ENCODE assay signal across 21 mouse cellular contexts in the genomic region with DNA sequence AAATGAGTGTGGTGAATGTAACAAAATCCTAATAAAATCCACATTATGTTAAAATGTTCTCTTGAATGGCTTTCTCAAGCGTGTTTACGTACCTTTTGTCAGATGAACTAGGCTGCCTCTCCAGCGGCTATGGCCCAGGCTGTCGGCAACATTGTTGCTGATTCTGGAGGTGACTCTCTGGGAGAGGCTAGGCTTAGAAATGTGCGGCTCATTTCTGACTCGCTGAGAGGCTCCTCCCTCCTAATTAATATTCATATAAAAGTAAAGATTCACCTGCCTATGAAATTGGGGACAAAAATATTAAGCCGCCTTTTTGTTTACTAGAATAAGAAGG.
DNase-seq lines count a peak whose midpoint lies in the region; ATAC-seq lines count a peak whose summit lies in the region.
"Had no signal": no experiment of that assay in that cellular context is flagged by ENCODE, and none has a peak within 500 bp of the region (broad histone marks: within the 10 kb centered on the region; RNA-seq: fewer than 3 reads in every experiment).

No protein-coding gene starts in this region.

- H3K4me3 ChIP-seq in heart, embryonic 12.5 days = no peak overlapping the region
- no peak overlapping the region for H3K4me3 ChIP-seq in hindbrain, embryonic 16.5 days (ENCODE audit: low read length)
- no peak overlapping the region for H3K4me3 ChIP-seq in hindbrain, embryonic 10.5 days
- H3K4me3 ChIP-seq in neural tube, embryonic 14.5 days (ENCODE audit: low read depth, low read length) = no peak overlapping the region
- H3K4me3 ChIP-seq: embryonic facial prominence, embryonic 12.5 days; embryonic facial prominence, embryonic 15.5 days; forebrain, embryonic 15.5 days; heart, embryonic 15.5 days had no signal

- DNase-seq in heart, adult 11 months = peak; percentile 31
- no peak for DNase-seq in hindbrain, embryonic 10.5 days (ENCODE audit: low spot score)
- no peak for DNase-seq in neural tube, embryonic 10.5 days (ENCODE audit: extremely low spot score, low spot score)
- DNase-seq in embryo, embryonic 9.5 days (ENCODE audit: extremely low spot score) = no peak
- DNase-seq: adrenal gland, postnatal 10 days; cerebellum, adult 18-20 months; cerebellum, adult 9-10 months; gastrocnemius, postnatal 10 days; gastrocnemius, postnatal 36 days; heart, postnatal 10 days had no signal

- H3K27ac ChIP-seq in heart, embryonic 12.5 days (ENCODE audit: poor library complexity, severe bottlenecking) = no peak overlapping the region
- H3K27ac ChIP-seq in hindbrain, embryonic 16.5 days (ENCODE audit: low read depth, low read length) = no peak overlapping the region
- H3K27ac ChIP-seq in hindbrain, embryonic 10.5 days = no peak overlapping the region
- H3K27ac ChIP-seq in neural tube, embryonic 14.5 days (ENCODE audit: low read depth, low read length) = no peak overlapping the region
- H3K27ac ChIP-seq: embryonic facial prominence, embryonic 12.5 days; embryonic facial prominence, embryonic 15.5 days; forebrain, embryonic 15.5 days; heart, embryonic 15.5 days had no signal

- WGBS in heart, embryonic 12.5 days = 83% methylated on average over 7 of the region's 7 CpGs
- 61% methylated on average over 7 of the region's 7 CpGs for WGBS in hindbrain, embryonic 16.5 days
- 83% methylated on average over 7 of the region's 7 CpGs for WGBS in hindbrain, embryonic 10.5 days
- WGBS in neural tube, embryonic 14.5 days = 39% methylated on average over 7 of the region's 7 CpGs

- H3K27me3 ChIP-seq in heart, embryonic 12.5 days (replicated peaks) = no peaks in the 10 kb centered on the region
- H3K27me3 ChIP-seq in hindbrain, embryonic 16.5 days (replicated peaks; ENCODE audit: control insufficient read depth, insufficient read depth, low read length) = no peaks in the 10 kb centered on the region
- H3K27me3 ChIP-seq in hindbrain, embryonic 10.5 days (ENCODE audit: insufficient read depth, poor library complexity, severe bottlenecking) = no peaks in the 10 kb centered on the region
- H3K27me3 ChIP-seq in neural tube, embryonic 14.5 days (ENCODE audit: control insufficient read depth, insufficient read depth, low read length) = no peaks in the 10 kb centered on the region
- H3K27me3 ChIP-seq: CH12.LX; embryonic facial prominence, embryonic 12.5 days; embryonic facial prominence, embryonic 15.5 days; forebrain, embryonic 15.5 days; heart, embryonic 15.5 days; Patski had no signal

- H3K36me3 ChIP-seq in heart, embryonic 12.5 days = peaks cover 75% of the 10 kb centered on the region
- H3K36me3 ChIP-seq in hindbrain, embryonic 16.5 days (ENCODE audit: control insufficient read depth, insufficient read depth, low read length) = 0 out of 2 replicates have a peak, but pooled peaks cover 2% of the 10 kb centered on the region
- H3K36me3 ChIP-seq in hindbrain, embryonic 10.5 days = peaks cover 95% of the 10 kb centered on the region
- no peaks in the 10 kb centered on the region for H3K36me3 ChIP-seq in neural tube, embryonic 14.5 days (ENCODE audit: control insufficient read depth, insufficient read depth, low read length)
- H3K36me3 ChIP-seq: G1E had no signal

- H3K9ac ChIP-seq in heart, embryonic 12.5 days = no peak overlapping the region
- no peak overlapping the region for H3K9ac ChIP-seq in hindbrain, embryonic 16.5 days (ENCODE audit: low read depth, low read length)
- no peak overlapping the region for H3K9ac ChIP-seq in neural tube, embryonic 14.5 days (replicated peaks; ENCODE audit: low read depth, low read length)
- H3K9ac ChIP-seq: embryonic facial prominence, embryonic 12.5 days; embryonic facial prominence, embryonic 15.5 days; forebrain, embryonic 15.5 days; heart, embryonic 15.5 days had no signal

- H3K4me2 ChIP-seq in heart, embryonic 12.5 days = no peak overlapping the region
- H3K4me2 ChIP-seq in hindbrain, embryonic 16.5 days (ENCODE audit: low read length) = no peak overlapping the region
- H3K4me2 ChIP-seq in neural tube, embryonic 14.5 days (ENCODE audit: low read depth, low read length) = no peak overlapping the region
- H3K4me2 ChIP-seq: embryonic facial prominence, embryonic 12.5 days; embryonic facial prominence, embryonic 15.5 days; forebrain, embryonic 15.5 days; heart, embryonic 11.5 days; heart, embryonic 15.5 days had no signal

- H3K4me1 ChIP-seq in heart, embryonic 12.5 days (replicated peaks) = 0 out of 2 replicates have a peak, but pooled peaks cover 3% of the 10 kb centered on the region
- H3K4me1 ChIP-seq in hindbrain, embryonic 16.5 days (ENCODE audit: control insufficient read depth, insufficient read depth, low read depth, low read length) = no peaks in the 10 kb centered on the region
- H3K4me1 ChIP-seq in hindbrain, embryonic 10.5 days (replicated peaks) = no peaks in the 10 kb centered on the region
- no peaks in the 10 kb centered on the region for H3K4me1 ChIP-seq in neural tube, embryonic 14.5 days (ENCODE audit: control insufficient read depth, insufficient read depth, low read length)
- H3K4me1 ChIP-seq: embryonic facial prominence, embryonic 12.5 days; embryonic facial prominence, embryonic 15.5 days; forebrain, embryonic 15.5 days; heart, embryonic 15.5 days had no signal

- ATAC-seq in heart, embryonic 12.5 days (ENCODE audit: insufficient number of reproducible peaks, low FRiP score) = no peak
- ATAC-seq in hindbrain, embryonic 16.5 days = peak; percentile 24; the same call in 1 of the 2 replicates
- peak; percentile 11; the same call in 1 of the 2 replicates for ATAC-seq in neural tube, embryonic 14.5 days (ENCODE audit: low read depth)
- ATAC-seq: Patski had no signal

- H3K9me3 ChIP-seq in heart, embryonic 12.5 days (replicated peaks) = no peaks in the 10 kb centered on the region
- no peaks in the 10 kb centered on the region for H3K9me3 ChIP-seq in hindbrain, embryonic 16.5 days (ENCODE audit: control insufficient read depth, low read length)
- no peaks in the 10 kb centered on the region for H3K9me3 ChIP-seq in hindbrain, embryonic 10.5 days
- no peaks in the 10 kb centered on the region for H3K9me3 ChIP-seq in neural tube, embryonic 14.5 days (ENCODE audit: control insufficient read depth, low read length)
- H3K9me3 ChIP-seq: embryonic facial prominence, embryonic 12.5 days; embryonic facial prominence, embryonic 15.5 days; forebrain, embryonic 15.5 days; G1E; heart, embryonic 15.5 days had no signal
